Mouse (Mus musculus) ZHBTc4 (cell line): ENCODE measurements at regions not wholly inside any gene's neighbourhood (a gene's known extent, or its start where the extent isn't known, plus 50 kb on each side); places are given as distances from the start of the nearest gene placed in this dataset.

ENCODE experiments used
- DNase-seq: peaks from one replicate; pipeline ENCODE4 v3.0.0-alpha.2; 2011; ENCODE audit warnings: low read depth, low spot score

GRCm38 (mm10) chr9:79111326-79111725 is 496.0 kb downstream of the Cd109 start:
- DNase-seq: no peak

- DNase-seq: no peak
These were observed 525.6 kb downstream of the Cd109 start for GRCm38 (mm10) chr9:79140970-79141369.

- DNase-seq: no peak
These were observed 530.7 kb downstream of the Cd109 start for GRCm38 (mm10) chr9:79146004-79146403.

GRCm38 (mm10) chr9:79165596-79165995 is 550.2 kb downstream of the Cd109 start:
- no peak for DNase-seq

- no peak for DNase-seq
These were observed 545.6 kb downstream of the Col12a1 start for GRCm38 (mm10) chr9:79173036-79173435.

GRCm38 (mm10) chr9:79179954-79180353 is 538.7 kb downstream of the Col12a1 start:
- no peak for DNase-seq

GRCm38 (mm10) chr9:79195420-79195819 is 523.2 kb downstream of the Col12a1 start:
- no peak for DNase-seq

- DNase-seq: no peak
These were observed 516.9 kb downstream of the Col12a1 start for GRCm38 (mm10) chr9:79201755-79202154.

- no peak for DNase-seq
These were observed 505.3 kb downstream of the Col12a1 start for GRCm38 (mm10) chr9:79213364-79213763.

GRCm38 (mm10) chr9:79215986-79216385 is 502.6 kb downstream of the Col12a1 start:
- DNase-seq: no peak

GRCm38 (mm10) chr9:79216432-79216831 is 502.2 kb downstream of the Col12a1 start:
- no peak for DNase-seq

GRCm38 (mm10) chr9:79233081-79233480 is 485.6 kb downstream of the Col12a1 start:
- DNase-seq: no peak

- DNase-seq: no peak
These were observed 484.9 kb downstream of the Col12a1 start for GRCm38 (mm10) chr9:79233751-79234150.

GRCm38 (mm10) chr9:79269646-79270213 is 448.9 kb downstream of the Col12a1 start:
- no peak for DNase-seq

- DNase-seq: no peak
These were observed 448.4 kb downstream of the Col12a1 start for GRCm38 (mm10) chr9:79270256-79270655.

GRCm38 (mm10) chr9:79287849-79288248 is 430.8 kb downstream of the Col12a1 start:
- DNase-seq: no peak

- no peak for DNase-seq
These were observed 423.3 kb downstream of the Col12a1 start for GRCm38 (mm10) chr9:79295306-79295705.

GRCm38 (mm10) chr9:79301580-79301979 is 417.1 kb downstream of the Col12a1 start:
- DNase-seq: no peak

GRCm38 (mm10) chr9:79310591-79310990 is 408.0 kb downstream of the Col12a1 start:
- no peak for DNase-seq

- no peak for DNase-seq
These were observed 401.2 kb downstream of the Col12a1 start for GRCm38 (mm10) chr9:79317411-79317810.

- DNase-seq: no peak
These were observed 372.1 kb downstream of the Col12a1 start for GRCm38 (mm10) chr9:79346371-79347096.

GRCm38 (mm10) chr9:79392020-79392419 is 326.6 kb downstream of the Col12a1 start:
- no peak for DNase-seq

GRCm38 (mm10) chr9:79414989-79415388 is 303.6 kb downstream of the Col12a1 start:
- no peak for DNase-seq
